Mouse (Mus musculus) embryonic fibroblast, embryonic 13.5 days (primary cell): ENCODE measurements at regions not wholly inside any gene's neighbourhood (a gene's known extent, or its start where the extent isn't known, plus 50 kb on each side); places are given as distances from the start of the nearest gene placed in this dataset.

ENCODE experiments used
- H3K27ac ChIP-seq: 2 replicates; pipeline ENCODE4 v1.5.1; 2012; ENCODE audit warnings: low read length, control low read depth, inconsistent platforms; ENCODE audit not compliant: insufficient read depth
- H3K4me1 ChIP-seq: 2 replicates; pipeline ENCODE4 v1.6.1; 2011; ENCODE audit warnings: low read length; ENCODE audit not compliant: control insufficient read depth, insufficient read depth
- H3K4me3 ChIP-seq: 2 replicates; pipeline ENCODE4 v1.5.1; 2011; ENCODE audit warnings: mild to moderate bottlenecking, control low read depth, low read length; ENCODE audit not compliant: insufficient read depth
- CTCF ChIP-seq: IDR thresholded peaks from 2 replicates; pipeline ENCODE4 v1.5.1; 2011; ENCODE audit warnings: mild to moderate bottlenecking, control low read depth, low read length, moderate library complexity, borderline replicate concordance; ENCODE audit not compliant: insufficient read depth
- POLR2A ChIP-seq: IDR thresholded peaks from 2 replicates; pipeline ENCODE4 v1.6.1; 2011; ENCODE audit warnings: low read depth, mild to moderate bottlenecking, control low read depth, low read length, moderate library complexity

- Histone ChIP-seq H3K4me3 (no peak overlapping the region), H3K27ac (no peak overlapping the region), H3K4me1 (no peaks in the 10 kb centered on the region)
- TF ChIP-seq CTCF (no peak), POLR2A (no peak)
Measured at GRCm38 (mm10) chr2:149467801-149468200, 62.9 kb downstream of the Cst10 start.

GRCm38 (mm10) chr2:149472411-149472810, 67.6 kb downstream of the Cst10 start:
- no peaks in the 10 kb centered on the region for H3K4me1 ChIP-seq
- H3K4me3 ChIP-seq = no peak overlapping the region
- TF ChIP-seq CTCF (no peak), POLR2A (no peak)
- H3K27ac ChIP-seq = no peak overlapping the region

- TF ChIP-seq CTCF (no peak), POLR2A (no peak)
- no peak overlapping the region for H3K4me3 ChIP-seq
- H3K4me1 ChIP-seq = no peaks in the 10 kb centered on the region
- H3K27ac ChIP-seq = no peak overlapping the region
Measured at GRCm38 (mm10) chr2:149493280-149493988, 88.6 kb downstream of the Cst10 start.

- no peak overlapping the region for H3K27ac ChIP-seq
- no peak for TF ChIP-seq POLR2A
- TF ChIP-seq CTCF = no peak
- H3K4me3 ChIP-seq = no peak overlapping the region
- no peaks in the 10 kb centered on the region for H3K4me1 ChIP-seq
Measured at GRCm38 (mm10) chr2:149512870-149513269, 108.0 kb downstream of the Cst10 start.

- Histone ChIP-seq H3K27ac (no peak overlapping the region), H3K4me3 (no peak overlapping the region), H3K4me1 (no peaks in the 10 kb centered on the region)
- TF ChIP-seq CTCF (no peak), POLR2A (no peak)
Measured at GRCm38 (mm10) chr2:149524424-149524823, 119.6 kb downstream of the Cst10 start.

- no peaks in the 10 kb centered on the region for H3K4me1 ChIP-seq
- no peak overlapping the region for H3K27ac ChIP-seq
- TF ChIP-seq CTCF (no peak), POLR2A (no peak)
- no peak overlapping the region for H3K4me3 ChIP-seq
Measured at GRCm38 (mm10) chr2:149542837-149543236, 138.0 kb downstream of the Cst10 start.

- Histone ChIP-seq H3K27ac (no peak overlapping the region), H3K4me1 (no peaks in the 10 kb centered on the region), H3K4me3 (no peak overlapping the region)
- TF ChIP-seq CTCF = no peak
- no peak for TF ChIP-seq POLR2A
Measured at GRCm38 (mm10) chr2:149545708-149546107, 140.9 kb downstream of the Cst10 start.

- H3K4me3 ChIP-seq = no peak overlapping the region
- TF ChIP-seq POLR2A (no peak), CTCF (no peak)
- no peak overlapping the region for H3K27ac ChIP-seq
- H3K4me1 ChIP-seq = no peaks in the 10 kb centered on the region
Measured at GRCm38 (mm10) chr2:149546639-149547200, 141.9 kb downstream of the Cst10 start.

GRCm38 (mm10) chr2:149555209-149555608, 150.4 kb downstream of the Cst10 start:
- H3K4me3 ChIP-seq = no peak overlapping the region
- no peaks in the 10 kb centered on the region for H3K4me1 ChIP-seq
- no peak for TF ChIP-seq CTCF
- TF ChIP-seq POLR2A = no peak
- no peak overlapping the region for H3K27ac ChIP-seq

- TF ChIP-seq CTCF = no peak
- Histone ChIP-seq H3K4me3 (no peak overlapping the region), H3K27ac (peak overlapping the region; percentile 93), H3K4me1 (peaks cover 4% of the 10 kb centered on the region)
Measured at GRCm38 (mm10) chr2:149573773-149574172, 168.9 kb downstream of the Cst10 start.
